Mouse (Mus musculus) heart, postnatal 10 days (tissue): ENCODE measurements around the gene Fus. TPM values are rescaled to one million over a fixed set of nuclear protein-coding genes. Genes with fewer than 3 reads are reported as not detected.
A peak's percentile ranks its signal among the peaks of the same experiment; 100 is the strongest.
"Not testable (repeated sequence)": the region's sequence is repeated elsewhere in the genome, so short reads cannot be mapped to it uniquely, and the experiment has no call there.

Source experiments
- DNase-seq, 2 experiments: peaks; one replicate each; pipeline ENCODE4 v3.0.0; 2021
- intact Hi-C: fragments of 180-260 bp; cut with DNase I; formaldehyde crosslinking; loops from one replicate; pipeline ENCODE4 v1.15.1; 2025
- total RNA-seq, 2 experiments: library from RNA; stranded (reverse); gene quantifications; 2 replicates each; pipeline ENCODE4 v1.2.3; 2021

The Fus gene
- total RNA-seq, 2 experiments from 2014 or later, result 297 to 307 TPM

DNA sequence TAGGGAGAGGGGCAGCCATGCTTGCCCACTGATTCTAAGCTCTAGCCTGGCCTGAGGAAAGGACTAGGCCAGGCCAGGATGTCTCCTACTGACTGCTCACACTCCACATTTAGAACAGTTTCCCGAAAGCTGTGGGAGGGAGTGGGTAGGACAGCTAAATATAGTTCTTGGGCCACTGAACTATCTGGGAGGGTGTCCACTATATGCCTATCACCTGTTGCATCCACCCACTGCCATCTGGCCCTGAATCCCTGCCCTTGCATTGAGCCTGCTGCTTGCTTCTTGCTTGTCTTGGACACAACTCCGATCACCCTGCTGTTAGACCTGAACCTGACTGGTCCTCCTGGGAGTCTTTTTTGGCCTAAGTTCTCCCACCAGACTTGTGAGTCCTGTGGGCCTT, 36.4 kb downstream of the Fus start, which contains the start of gene Trim72:
Trim72 (plus strand) TSS at position 262 of the 400 bp plus-strand sequence.
- intact Hi-C loops, result no loop called here
- DNase-seq, result peak; percentile 75 to 81

DNA sequence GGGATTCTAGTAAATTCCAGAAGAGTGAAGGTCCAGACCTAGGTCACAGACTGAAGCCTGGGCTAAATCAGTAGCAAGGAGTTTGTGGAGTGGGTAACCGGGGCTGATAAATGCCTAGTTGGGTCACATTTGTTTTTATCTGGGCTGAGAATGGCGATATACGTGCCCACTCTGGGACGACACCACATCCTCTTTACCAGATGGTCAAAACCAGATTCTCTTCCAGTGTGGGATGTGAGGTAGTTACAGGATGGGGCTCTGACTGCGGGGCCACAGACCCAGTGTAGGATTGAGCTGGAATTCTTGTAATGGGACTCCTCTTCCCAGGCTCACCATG, 36.9 kb downstream of the Fus start:
- intact Hi-C loops, result no loop called here

DNA sequence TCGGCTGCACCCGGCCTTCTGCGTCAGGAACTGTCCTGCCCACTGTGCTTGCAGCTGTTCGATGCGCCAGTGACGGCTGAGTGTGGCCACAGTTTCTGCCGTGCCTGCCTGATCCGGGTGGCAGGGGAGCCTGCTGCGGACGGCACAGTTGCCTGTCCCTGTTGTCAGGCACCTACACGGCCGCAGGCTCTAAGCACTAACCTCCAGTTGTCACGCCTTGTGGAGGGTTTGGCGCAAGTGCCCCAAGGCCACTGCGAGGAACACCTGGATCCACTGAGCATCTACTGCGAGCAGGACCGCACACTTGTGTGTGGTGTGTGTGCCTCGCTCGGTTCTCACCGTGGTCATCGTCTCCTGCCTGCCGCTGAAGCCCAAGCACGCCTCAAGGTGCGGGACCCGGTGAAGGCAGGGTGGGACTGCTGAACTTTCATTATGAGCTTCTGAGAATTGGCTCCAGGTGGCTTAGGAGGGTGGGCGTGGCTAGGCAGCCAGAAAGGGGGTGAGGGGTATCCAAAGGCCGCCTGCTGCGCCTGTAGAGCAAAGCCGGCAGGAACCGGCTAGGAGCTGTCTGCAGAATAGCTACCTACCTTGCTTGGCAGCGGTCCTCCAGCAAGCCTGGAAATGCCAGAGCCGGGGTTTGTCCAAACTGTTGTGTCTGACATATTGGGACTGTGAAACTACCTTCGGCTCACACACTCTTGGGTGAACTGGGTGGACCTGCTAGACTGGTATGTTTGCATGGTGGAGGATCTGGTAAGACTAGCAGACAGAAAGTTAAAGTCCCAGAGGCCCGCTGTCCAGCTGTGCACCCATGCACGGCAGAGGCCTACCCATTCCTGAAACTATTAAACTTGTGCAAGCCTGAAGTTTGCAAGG, 37.5 kb downstream of the Fus start:
- intact Hi-C loops, result no loop called here
- DNase-seq, result peak; percentile 59 to 75

More for the DNA sequence above, 36.9 kb downstream of the Fus start:
- no peak for DNase-seq

DNA sequence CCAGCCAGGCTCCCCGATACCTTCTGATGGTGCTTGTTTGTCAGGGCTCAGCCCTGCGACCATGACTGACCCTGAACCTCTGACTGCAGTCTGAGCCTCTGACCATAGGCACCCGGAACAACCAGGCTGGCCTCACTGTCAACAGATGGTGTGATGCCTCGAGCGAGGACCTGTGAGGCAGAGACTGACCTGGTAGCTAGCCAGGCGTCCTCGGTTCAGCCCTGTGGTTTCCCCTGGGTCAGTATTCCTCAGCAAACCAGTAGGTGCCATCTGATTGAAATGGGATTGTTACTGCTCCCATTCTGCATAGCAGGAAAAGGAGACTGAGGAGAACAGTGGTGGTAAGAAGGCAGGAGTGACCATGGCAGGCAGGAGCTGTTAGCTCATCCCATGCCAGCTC, 38.9 kb downstream of the Fus start:
- no peak for DNase-seq
- intact Hi-C loops, result no loop called here

DNA sequence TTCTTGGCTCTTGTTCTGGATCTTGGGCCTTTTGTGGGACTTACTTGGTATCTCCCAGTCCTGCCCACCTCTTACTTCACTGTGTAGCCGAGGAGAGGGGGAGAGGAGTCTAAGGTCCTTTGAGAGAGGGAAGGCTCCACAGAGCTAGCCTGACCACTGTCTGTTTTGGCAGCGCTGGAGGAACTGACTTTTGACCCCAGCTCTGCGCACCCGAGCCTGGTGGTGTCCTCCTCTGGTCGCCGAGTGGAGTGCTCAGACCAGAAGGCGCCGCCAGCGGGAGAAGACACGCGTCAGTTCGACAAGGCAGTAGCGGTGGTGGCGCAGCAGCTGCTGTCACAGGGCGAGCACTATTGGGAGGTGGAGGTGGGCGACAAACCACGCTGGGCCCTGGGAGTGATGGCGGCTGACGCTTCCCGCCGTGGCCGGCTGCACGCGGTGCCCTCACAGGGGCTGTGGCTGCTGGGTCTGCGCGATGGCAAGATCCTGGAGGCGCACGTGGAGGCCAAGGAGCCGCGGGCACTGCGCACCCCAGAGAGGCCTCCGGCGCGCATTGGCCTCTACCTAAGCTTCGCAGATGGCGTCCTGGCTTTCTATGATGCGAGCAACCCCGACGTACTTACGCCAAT, 42.6 kb downstream of the Fus start:
- intact Hi-C loops, result no loop called here
- DNase-seq, result no peak

DNA sequence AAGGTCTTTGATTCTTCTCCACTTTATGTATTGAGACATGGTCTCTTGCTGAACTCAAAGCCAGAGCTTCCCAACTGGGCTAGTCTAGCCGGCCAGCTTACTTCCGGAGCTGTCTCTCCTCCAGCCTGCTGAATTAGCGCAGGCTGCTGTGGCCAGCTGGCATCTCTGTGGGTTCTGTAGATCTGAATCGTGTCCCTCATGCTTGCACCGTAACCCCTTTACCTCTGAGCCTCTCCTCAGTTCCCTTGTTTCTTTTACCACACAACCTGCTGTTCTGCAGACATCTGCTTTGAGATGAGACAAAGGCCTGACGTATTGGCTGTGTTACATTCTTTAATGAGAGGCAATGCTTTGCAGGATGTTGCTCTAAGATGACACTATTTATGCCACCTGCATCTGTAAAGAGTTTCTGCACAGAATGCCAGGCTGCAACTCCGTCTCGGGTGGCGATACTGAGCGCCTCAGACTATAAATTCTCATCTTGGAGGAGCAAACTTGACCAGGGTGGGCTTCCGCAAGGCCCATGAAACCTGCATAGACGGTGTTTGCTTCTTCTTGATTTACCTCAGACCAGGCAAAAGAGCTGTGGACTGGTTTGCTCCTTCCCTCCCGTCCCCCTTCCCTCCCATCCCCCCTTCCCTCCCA, 45.0 kb downstream of the Fus start:
- no peak for DNase-seq
- intact Hi-C loops, result no loop called here

DNA sequence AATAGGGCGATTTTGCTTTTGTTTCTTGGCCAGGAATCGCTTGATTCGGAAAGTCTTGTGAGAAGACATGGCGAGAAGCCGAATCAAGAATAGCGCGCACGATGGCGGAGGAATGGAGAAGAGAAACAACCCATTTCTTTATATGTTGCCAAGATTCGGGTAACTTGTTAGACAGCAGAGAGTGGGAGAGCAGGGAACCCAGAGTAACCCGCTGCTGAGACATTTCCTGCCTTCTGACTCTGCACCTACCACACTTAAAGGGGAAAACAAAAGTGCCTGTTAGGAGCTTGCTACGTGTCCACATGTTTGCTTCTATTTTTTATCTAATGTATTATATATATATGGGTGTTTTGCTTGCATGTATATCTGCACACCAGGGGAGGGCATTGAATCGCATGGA, 45.9 kb downstream of the Fus start:
- intact Hi-C loops, result no loop called here
- DNase-seq, result no peak

DNA sequence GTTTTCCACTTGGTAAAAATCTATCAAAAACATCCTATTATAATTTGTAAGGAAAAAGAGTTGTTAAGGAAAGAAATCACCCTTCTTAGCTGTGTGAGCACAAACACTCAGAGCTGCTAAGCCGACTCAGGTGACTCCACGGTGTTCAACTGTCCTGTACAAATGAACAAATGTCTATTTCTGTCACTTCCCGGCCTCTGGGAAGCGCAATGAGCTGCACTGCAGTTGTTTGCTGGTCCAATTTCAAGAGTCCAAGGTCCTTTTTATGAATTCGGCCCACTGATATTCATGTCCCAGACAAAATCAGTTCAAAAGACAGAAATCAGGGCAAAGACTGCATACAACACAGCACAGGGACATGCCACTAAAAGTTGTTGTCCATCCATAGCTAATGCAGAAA, 48.9 kb downstream of the Fus start:
- intact Hi-C loops, DNase-seq: not testable (repeated sequence)

DNA sequence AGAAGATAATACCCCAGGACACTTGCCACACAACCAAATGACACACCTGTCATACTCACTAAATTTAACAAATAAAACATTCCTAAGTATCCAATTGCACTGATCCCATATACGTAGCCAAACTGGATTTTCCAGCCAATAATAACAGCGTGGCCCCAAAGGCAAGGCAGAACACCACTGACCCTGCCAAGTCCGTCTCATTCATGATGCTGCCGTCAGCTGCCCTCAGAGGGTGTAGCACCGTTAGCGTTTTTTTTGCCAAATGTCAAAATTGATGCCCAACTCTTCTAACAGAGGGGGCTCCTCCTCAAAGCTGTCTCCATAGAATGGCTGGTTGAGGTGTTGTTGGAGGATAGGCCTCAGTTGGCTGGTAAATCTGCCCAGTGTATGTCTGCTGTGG, 49.4 kb downstream of the Fus start:
- DNase-seq, result no peak
- intact Hi-C loops, result no loop called here

DNA sequence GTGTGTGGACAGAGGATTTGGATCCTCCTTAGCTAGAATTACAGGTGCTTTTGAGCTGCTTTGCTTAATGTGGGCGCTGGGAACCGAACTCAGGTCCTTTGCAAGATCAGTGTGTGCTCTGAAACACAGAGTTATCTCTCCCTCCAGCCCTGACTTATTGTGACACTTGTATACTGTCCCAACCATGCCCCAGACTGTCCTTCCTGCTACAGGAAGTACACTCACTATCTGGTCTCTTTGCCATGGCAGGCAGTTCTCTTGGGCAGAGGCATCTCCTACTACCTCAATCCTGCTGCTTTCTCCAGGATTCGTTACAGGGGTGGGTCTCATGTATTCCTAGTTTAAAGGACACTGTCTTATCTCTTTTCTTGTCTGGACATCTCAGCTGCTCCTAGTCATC, 51.0 kb downstream of the Fus start:
- no peak for DNase-seq
- intact Hi-C loops, result no loop called here

DNA sequence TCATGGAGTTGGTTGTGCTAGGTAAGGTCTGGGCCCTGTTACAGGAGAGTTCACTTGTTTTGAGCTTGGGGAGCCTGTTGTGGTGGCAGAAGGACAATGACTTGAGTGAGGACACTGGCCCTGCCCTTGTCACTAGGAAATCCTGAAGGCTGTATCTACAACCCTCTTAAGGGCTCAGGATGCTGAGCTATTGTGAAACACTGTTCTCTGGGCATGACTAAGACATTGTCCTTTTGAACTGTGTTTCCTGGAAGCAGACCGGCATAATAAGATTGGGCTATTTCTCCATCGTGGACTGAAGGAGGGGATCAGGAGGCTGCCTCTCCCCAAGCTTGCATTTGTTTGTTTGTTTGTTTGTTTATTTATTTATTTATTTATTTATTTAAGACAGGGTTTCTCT, 51.9 kb downstream of the Fus start:
- intact Hi-C loops, result no loop called here
- DNase-seq, result no peak

DNA sequence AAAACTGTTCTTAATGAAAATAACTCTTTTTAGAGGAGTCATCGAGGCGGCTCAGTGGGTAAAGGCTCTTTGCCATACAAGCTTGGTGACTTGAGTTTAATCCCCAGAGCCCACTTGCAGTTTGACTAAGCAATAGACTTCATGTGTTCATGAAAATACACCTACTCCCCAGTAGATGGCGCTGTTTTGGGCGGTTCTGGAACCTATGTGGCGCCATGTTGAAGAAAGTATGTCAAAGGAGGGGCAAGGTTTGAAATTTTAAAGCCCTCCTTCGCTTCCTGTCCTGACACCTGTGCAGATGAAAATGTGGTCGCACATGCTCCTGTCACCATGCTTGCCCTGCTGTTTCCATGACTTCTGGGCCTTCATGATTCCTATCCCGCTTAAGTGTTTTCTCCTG, 55.7 kb downstream of the Fus start:
- intact Hi-C loops, result no loop called here
- DNase-seq, result no peak

DNA sequence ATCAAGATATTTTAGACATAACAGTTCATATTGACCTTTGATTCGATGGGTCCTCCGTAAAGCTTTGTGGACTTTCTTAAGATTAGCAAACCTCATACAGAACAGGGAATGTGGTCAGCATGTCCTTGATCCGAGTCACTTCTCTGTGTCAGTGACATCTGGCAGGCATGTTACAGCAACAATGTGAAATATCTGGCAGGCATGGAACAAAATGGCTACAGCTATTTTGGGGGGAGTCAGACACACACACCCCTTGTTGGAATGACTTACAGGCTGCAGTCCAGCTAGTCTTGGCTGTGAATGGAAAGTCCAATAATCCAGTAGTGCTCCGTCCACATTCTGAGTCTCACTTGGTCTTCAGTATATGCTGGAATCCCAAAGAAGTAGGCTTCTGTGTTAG, 56.3 kb downstream of the Fus start:
- intact Hi-C loops, result no loop called here
- DNase-seq, result no peak

DNA sequence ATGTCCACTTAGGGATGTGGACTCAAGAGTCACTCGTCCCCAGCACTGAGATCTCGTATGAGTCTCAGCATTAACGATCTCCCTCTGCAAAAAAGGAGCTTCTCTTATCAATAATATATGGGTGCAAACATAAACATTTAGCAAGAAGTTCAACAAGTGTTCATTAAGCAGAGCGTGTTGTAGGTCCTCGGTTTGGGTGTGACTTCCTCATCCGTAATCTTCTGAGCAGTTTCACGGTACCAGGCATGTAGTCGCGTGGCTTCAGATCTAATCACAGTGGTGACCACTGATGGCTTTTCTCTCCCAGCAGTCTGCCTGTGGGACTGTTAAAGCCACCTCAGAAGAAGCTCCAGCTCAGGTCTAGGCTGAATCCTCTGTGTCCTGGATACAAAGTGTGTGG, 57.1 kb downstream of the Fus start:
- intact Hi-C loops, result no loop called here
- no peak for DNase-seq

DNA sequence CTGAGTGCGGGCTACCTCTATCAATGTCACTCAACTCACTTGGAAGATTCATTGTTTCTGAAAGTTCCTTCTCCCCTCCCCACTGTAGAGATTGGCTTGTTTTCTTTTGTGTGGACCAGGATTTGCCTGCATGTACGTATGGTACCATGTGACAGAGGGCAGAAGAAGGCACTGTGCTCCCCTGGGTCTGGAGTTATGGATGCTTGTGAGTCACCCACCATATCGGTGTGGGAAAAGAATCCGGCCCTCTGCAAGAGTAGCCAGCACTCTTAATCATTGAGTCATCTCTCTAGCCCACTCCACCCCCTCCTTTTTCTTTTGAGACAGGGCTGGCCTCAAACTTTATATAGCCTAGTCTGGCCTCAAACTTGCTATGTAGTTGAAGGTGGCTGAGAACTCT, 57.7 kb downstream of the Fus start:
- intact Hi-C loops, result no loop called here
- DNase-seq, result no peak

DNA sequence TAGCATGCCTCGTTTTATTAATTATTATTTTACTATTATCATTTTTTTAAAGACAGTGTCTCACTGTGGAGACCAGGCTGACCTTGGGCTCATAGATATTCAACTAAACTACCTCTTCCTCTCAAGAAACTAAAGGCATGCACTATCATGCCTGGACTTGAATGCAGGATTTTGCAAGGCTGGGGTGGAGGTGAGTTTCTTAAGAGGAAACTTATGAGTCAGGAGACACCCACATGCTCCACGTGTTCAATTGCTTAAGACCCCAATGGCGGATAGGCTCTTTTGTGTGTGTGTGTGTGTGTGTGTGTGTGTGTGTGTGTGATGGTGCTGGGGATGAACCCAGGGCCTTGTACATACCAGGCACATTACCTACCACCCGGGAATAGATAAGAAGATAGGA, 58.1 kb downstream of the Fus start:
- intact Hi-C loops, result no loop called here
- DNase-seq, result no peak

DNA sequence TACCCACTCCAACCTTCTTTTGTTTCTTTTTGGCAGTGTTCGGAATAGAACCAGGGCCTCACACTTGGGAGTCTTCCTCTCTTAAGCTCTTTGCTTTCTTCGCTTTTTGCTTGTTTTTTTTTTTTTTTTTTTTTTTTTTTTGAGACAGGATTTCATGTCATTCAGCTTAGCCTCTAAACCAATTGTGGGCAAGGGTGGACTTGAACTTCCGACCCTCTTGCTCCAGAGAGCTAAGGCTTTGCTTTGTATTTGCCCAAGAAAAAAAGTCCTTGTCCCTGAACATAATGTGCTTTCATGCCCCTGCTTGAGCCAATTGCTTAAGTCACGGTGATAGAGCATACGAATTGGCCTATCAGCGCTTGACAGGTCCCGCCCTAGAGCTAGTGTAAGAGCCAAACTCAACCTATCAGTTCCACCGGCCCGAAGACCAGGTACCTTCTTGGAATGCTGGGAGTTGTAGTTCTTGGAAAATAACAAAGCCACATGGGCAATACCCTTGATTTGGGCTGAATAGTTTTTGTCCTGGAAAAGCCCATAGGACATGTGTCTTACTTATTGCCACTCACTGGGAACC, 64.2 kb downstream of the Fus start:
- intact Hi-C loops, result no loop called here
- DNase-seq, result no peak

DNA sequence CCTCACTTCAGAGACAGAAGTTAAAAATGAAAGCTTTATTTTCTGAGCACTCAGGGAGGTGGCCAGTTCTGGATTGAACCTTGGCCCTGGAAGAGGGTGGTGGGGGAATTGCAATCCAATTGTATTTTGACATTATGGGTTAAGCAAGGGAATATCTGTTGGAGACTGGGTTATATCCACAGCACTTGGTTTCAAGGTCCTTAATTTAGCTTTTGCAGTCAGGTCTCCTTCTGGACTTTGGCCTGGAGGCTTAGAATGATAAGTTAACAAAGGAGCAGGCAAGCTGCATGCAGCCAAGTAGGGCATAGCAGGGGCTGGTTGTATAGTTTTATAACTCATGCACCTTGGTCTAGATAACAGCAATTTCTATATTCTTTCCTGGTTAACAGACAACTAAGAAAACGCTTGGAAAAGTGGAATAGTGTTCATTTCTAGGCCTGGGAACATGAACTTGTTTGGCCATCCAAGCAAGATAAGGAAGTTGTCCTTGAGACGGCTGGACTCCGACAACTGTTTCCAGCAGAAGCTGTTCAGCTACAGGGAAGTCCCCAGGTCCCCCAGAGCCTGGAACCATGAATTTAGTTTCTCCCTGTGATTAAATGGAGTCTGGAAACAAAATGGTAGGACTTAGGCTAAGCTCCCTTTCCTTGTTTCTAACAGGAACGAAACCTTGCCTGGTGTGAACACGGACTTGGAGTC, 65.2 kb downstream of the Fus start:
- intact Hi-C loops, result no loop called here
- DNase-seq, result no peak

DNA sequence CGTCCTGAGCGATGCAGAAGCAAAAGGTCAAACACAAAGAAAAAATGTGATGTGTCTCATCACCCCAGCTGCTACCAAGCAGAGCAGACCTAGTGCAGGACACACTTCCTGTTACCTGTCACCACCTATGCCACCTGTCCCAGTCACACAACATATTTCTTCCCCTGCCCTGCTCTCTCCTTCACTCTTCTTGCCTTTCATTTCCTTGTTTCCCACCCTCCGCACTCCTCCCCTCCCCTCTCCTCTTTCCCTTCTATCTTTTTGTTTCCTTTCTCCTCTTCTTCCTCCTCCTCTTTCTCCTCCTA, 65.7 kb downstream of the Fus start:
- intact Hi-C loops, result no loop called here
- no peak for DNase-seq

DNA sequence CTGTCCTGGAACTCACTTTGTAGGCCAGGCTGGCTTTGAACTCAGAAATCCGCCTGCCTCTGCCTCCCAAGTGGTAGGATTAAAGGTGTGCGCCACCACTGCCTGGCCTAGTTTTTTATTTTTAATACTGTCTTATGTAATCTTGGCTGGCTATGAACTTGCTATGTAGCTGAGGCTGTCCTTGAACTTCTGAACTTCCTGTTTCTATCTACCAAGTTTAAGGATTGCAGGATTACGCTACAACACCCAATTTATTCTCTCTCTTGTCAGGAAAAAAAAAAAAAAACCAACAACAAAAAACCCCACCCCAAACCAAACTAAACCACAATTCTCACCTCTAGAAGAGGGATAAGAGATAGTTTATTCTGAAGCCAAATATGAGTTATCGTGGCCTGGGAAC, 66.4 kb downstream of the Fus start:
- intact Hi-C loops, result no loop called here
- no peak for DNase-seq
